Mouse (Mus musculus) forebrain, embryonic 14.5 days (tissue): ENCODE measurements around the gene Smurf1. TPM values are rescaled to one million over a fixed set of nuclear protein-coding genes. Genes with fewer than 3 reads are reported as not detected.

ENCODE experiments used
- ATAC-seq: fragments of 200-750 bp; cut with Nextera tagmentation; 2 replicates; pipeline ENCODE4 v1.8.0; 2017; ENCODE audit warnings: mild to moderate bottlenecking, moderate library complexity
- DNase-seq: peaks from one replicate; pipeline ENCODE4 v3.0.0-alpha.2; 2015; ENCODE audit warnings: low spot score
- H3K27ac ChIP-seq: fragments of 300-500 bp; sonication (generic); 2 replicates; pipeline ENCODE4 v1.5.1; 2014; ENCODE audit warnings: low read depth, mild to moderate bottlenecking, control low read depth, low read length, moderate library complexity
- H3K27me3 ChIP-seq: fragments of 300-500 bp; sonication (generic); replicated peaks from 2 replicates; pipeline ENCODE4 v1.6.1; 2014; ENCODE audit warnings: low read length, control low read depth, mixed read lengths; ENCODE audit not compliant: control insufficient read depth, insufficient read depth
- H3K36me3 ChIP-seq: fragments of 300-500 bp; sonication (generic); 2 replicates; pipeline ENCODE4 v1.6.1; 2014; ENCODE audit warnings: low read length, control low read depth; ENCODE audit not compliant: control insufficient read depth, insufficient read depth
- H3K4me1 ChIP-seq: fragments of 300-500 bp; sonication (generic); 2 replicates; pipeline ENCODE4 v1.6.1; 2014; ENCODE audit warnings: antibody characterized with exemption, low read length, control low read depth; ENCODE audit not compliant: control insufficient read depth, insufficient read depth
- H3K4me2 ChIP-seq: fragments of 300-500 bp; sonication (generic); 2 replicates; pipeline ENCODE4 v1.6.1; 2014; ENCODE audit warnings: mild to moderate bottlenecking, control low read depth, low read length
- H3K4me3 ChIP-seq: fragments of 300-500 bp; sonication (generic); 2 replicates; pipeline ENCODE4 v1.5.1; 2014; ENCODE audit warnings: low read depth, low read length, control low read depth
- H3K9ac ChIP-seq: fragments of 300-500 bp; sonication (generic); 2 replicates; pipeline ENCODE4 v1.6.1; 2014; ENCODE audit warnings: mild to moderate bottlenecking, low read length, control low read depth, moderate library complexity
- H3K9me3 ChIP-seq: fragments of 300-500 bp; sonication (generic); replicated peaks from 2 replicates; pipeline ENCODE4 v1.6.1; 2016; ENCODE audit warnings: low read length, control low read depth, mixed read lengths; ENCODE audit not compliant: control insufficient read depth
- WGBS: fragments of 180-500 bp; shearing (Covaris S2); extraction: QIAGEN DNeasy Blood & Tissue Kit; methylation state at CpG from one replicate; pipeline ENCODE4 v1.1.7; 2014; 5-methylcytosine and 5-hydroxymethylcytosine counted together
- polyA plus RNA-seq: library from polyadenylated mRNA; unstranded; fragments of >200 nt; fragmentation: Nextera tagmentation; extraction: Ambion mirVana; gene quantifications from 2 replicates; pipeline ENCODE4 v1.2.1, GENCODE M21; 2014

Smurf1 gene
- polyA plus RNA-seq, 1 experiment from 2014 or later: 16.5 TPM

DNA sequence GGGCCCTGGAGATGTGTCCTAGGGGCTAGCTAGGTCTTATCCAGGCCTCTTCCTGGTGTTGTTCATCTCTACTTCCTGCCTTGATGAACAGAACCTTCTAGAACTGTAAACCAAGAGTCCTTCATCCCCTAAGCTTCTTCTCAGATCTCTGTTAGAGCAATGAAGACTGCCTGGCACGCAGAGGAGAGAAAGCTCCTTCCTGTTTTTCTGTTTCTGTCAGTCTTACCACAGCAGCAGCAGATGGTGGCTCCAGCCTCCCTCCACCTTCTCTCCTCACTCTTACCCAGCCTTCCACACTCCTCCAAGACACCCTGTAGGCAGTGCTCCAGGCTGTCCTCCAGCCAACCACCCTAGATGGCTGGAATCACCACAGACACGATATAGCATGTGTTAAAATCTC lies 28.3 kb downstream of the Smurf1 start:
- H3K4me1 ChIP-seq: no peaks in the 10 kb centered on the region
- H3K27me3 ChIP-seq: no peaks in the 10 kb centered on the region
- H3K36me3 ChIP-seq: no peaks in the 10 kb centered on the region
- H3K4me3 ChIP-seq: no peak overlapping the region
- DNase-seq (no peak), ATAC-seq (no peak)
- H3K9ac ChIP-seq: no peak overlapping the region
- H3K9me3 ChIP-seq: no peaks in the 10 kb centered on the region
- no peak overlapping the region for H3K27ac ChIP-seq
- WGBS: 93% methylated on average over 2 of the region's 2 CpGs
- no peak overlapping the region for H3K4me2 ChIP-seq

DNA sequence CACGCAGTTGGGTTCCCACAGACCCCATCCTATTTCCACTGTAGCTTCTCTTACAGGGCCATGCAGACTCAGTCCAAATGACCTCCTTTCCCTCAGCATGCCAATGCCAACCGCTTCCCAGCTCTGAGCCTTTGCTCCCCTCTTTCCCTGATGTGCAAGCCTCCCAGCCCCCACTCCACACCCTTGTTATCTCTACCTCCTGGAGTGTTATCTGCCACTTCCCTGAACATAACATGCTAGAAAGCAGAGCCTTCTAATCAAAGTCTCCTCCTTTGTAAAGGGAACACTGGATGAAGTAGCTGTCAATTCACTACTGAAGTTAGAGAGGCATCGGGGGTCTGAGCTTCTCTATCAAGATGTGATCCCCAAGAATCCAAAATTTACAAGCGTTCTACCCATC lies 32.2 kb downstream of the Smurf1 start:
- Histone ChIP-seq H3K9me3 (no peaks in the 10 kb centered on the region), H3K36me3 (no peaks in the 10 kb centered on the region), H3K27ac (no peak overlapping the region), H3K4me2 (no peak overlapping the region), H3K27me3 (no peaks in the 10 kb centered on the region), H3K4me1 (peaks cover 3% of the 10 kb centered on the region; the same call in 1 of the 2 replicates), H3K9ac (no peak overlapping the region), H3K4me3 (no peak overlapping the region)
- WGBS: 78% methylated on average over 4 of the region's 4 CpGs
- ATAC-seq (no peak), DNase-seq (no peak)

DNA sequence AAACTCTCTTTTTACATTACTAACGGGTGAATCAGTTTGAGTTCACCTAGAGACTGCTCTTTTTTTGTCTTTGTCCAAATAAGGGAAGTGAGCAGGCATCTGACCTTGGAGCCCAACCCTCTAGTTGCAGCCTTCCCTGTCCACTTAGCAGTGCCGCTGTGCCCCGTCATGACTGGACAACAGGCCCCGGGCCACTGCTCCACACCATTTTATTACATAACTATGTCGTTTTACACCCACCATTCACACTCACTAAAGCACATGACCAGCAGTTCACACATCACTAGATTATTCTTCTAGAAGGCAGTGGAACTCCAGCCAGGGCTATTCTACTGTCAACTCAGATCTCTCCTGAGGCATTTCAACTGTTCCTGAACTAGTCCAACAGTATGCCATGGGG lies 33.8 kb downstream of the Smurf1 start:
- no peak overlapping the region for H3K9ac ChIP-seq
- H3K4me3 ChIP-seq: no peak overlapping the region
- H3K27me3 ChIP-seq: no peaks in the 10 kb centered on the region
- H3K36me3 ChIP-seq: no peaks in the 10 kb centered on the region
- no peaks in the 10 kb centered on the region for H3K9me3 ChIP-seq
- WGBS: 93% methylated on average over 5 of the region's 5 CpGs
- ATAC-seq: no peak
- no peak overlapping the region for H3K27ac ChIP-seq
- H3K4me2 ChIP-seq: no peak overlapping the region
- peaks cover 3% of the 10 kb centered on the region; the same call in 1 of the 2 replicates for H3K4me1 ChIP-seq
- no peak for DNase-seq

DNA sequence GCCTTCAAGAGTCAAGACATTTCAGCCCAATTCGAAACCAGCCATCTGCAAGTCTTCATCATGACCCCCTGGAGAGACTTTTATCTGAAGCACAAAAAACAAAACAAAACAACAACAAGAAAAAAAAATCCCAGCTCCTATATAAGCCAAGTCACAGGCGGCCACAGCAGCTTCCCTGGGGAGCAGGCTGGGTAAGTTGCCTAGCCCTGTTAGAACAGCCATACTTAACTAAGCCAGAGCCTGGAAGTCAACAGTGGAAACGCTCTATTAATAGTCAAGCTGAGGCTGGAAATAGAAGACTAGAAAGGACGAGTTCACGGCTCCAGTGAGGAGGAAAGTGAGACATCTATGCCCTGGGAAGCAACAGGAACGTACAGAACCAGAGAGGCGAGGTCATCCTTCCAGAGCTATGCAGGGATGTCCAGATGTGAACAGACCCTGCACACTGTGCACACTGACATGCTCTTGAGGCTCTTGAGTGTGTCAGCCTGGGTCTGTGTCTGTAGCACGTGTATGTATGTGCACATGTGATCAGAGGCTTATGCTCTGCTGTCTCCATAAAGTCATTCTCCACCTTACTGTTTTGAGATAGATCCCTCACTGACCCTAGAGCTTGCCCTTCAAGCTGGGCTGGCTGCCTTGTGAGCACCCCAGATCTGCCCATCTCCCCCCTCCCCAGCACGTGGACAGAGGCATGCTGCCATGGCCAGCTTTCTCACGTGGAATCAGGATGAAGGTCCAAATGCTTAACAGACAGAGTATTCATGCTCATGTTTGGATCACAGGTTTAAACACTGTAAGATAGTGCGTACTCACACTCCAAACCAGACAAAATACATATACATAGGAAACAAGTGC lies 36.6 kb downstream of the Smurf1 start:
- DNase-seq: no peak
- no peaks in the 10 kb centered on the region for H3K36me3 ChIP-seq
- H3K4me1 ChIP-seq: peaks cover 3% of the 10 kb centered on the region; the same call in 1 of the 2 replicates
- H3K27me3 ChIP-seq: no peaks in the 10 kb centered on the region
- H3K4me3 ChIP-seq: no peak overlapping the region
- WGBS: 60% methylated on average over 11 of the region's 11 CpGs
- H3K27ac ChIP-seq: no peak overlapping the region
- H3K4me2 ChIP-seq: no peak overlapping the region
- H3K9ac ChIP-seq: no peak overlapping the region
- no peak for ATAC-seq
- H3K9me3 ChIP-seq: no peaks in the 10 kb centered on the region

DNA sequence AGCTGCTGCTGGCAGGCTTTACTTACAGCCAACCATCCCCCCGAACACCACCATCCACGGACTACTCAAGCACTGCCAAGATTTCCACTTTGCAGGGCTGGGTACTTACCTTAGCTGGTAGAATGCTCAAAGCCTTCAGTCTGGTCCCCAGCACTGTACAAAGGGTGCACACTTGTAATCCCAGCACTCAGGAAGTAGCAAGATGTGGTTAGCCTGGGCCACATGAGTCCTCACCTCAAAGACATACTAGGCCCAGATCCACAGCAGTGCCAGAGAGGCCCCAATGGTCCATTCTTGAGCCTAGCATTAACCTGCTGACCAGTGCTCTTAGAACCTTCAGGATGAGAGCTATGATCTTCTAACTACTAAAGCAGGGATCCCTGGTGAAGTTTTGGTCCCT lies 39.4 kb downstream of the Smurf1 start:
- Histone ChIP-seq H3K4me2 (no peak overlapping the region), H3K27ac (no peak overlapping the region), H3K36me3 (no peaks in the 10 kb centered on the region), H3K4me1 (peaks cover 10% of the 10 kb centered on the region), H3K9ac (no peak overlapping the region), H3K27me3 (no peaks in the 10 kb centered on the region), H3K9me3 (no peaks in the 10 kb centered on the region), H3K4me3 (no peak overlapping the region)
- no peak for DNase-seq
- 98% methylated on average over 2 of the region's 2 CpGs for WGBS
- ATAC-seq: no peak

DNA sequence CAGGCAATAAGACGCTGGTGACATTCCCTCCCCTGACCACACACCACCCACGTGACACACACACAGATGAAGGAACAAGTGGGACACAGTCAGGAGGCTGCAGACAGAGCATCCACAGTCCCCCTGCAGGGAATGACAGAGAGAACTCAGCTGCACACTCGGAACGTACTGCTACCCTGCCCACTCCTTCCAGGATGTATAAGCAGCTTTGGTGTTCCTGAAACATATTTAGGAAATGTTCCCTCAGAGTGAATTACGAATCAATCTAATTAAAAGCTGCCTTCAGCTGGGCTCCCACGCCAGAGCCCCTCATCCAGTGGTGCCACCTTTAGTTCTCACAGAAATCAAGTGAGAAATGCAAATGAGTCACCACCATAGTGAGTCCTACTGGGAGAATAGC lies 42.3 kb downstream of the Smurf1 start:
- peaks cover 7% of the 10 kb centered on the region for H3K4me1 ChIP-seq
- DNase-seq (no peak), ATAC-seq (no peak)
- no peak overlapping the region for H3K4me2 ChIP-seq
- 51% methylated on average over 6 of the region's 6 CpGs for WGBS
- H3K9me3 ChIP-seq: no peaks in the 10 kb centered on the region
- no peak overlapping the region for H3K4me3 ChIP-seq
- H3K27me3 ChIP-seq: no peaks in the 10 kb centered on the region
- no peaks in the 10 kb centered on the region for H3K36me3 ChIP-seq
- no peak overlapping the region for H3K9ac ChIP-seq
- no peak overlapping the region for H3K27ac ChIP-seq

DNA sequence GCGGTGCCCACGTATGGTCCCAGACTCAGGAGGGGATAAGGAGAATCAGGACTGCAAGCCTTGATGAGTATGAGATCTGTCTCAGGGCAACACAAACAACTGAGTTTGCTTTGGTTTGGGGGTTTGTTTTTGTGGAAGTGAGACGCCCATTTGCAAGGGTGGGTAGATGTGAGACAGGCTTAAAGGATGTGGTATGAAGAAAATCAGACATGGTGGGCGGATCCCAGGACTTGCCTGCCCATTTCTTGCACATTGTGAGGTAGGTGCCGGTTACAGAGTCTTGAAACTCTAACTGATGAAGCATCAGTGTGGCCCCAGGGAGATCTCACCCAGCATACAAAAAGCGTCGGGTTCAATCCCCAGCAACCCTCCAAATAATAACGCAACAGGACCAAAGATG lies 45.9 kb downstream of the Smurf1 start:
- WGBS: 89% methylated on average over 8 of the region's 8 CpGs
- DNase-seq (no peak), ATAC-seq (no peak)
- H3K4me1 ChIP-seq: peaks cover 7% of the 10 kb centered on the region
- no peaks in the 10 kb centered on the region for H3K27me3 ChIP-seq
- no peak overlapping the region for H3K27ac ChIP-seq
- no peak overlapping the region for H3K4me2 ChIP-seq
- H3K9me3 ChIP-seq: no peaks in the 10 kb centered on the region
- no peak overlapping the region for H3K9ac ChIP-seq
- H3K36me3 ChIP-seq: no peaks in the 10 kb centered on the region
- H3K4me3 ChIP-seq: no peak overlapping the region

DNA sequence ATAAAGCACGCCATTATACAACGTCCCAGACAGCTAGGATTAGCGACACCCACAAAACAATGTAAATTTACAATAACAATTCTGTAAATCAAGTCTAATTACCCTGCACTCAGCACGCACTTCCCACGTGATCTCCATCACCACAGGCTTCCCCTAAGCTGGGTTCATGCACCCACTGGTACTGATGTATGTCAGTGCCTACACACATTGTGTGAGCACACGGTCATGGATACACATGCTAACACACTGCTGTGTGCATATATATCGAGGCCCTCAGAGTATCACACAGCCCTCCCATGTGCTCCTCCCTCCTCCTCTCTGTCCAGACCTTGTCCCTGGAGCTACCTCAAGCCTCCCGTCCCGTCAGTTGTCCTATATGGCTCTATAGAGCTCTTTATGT lies 46.5 kb downstream of the Smurf1 start:
- Histone ChIP-seq H3K4me2 (no peak overlapping the region), H3K27ac (no peak overlapping the region), H3K9ac (no peak overlapping the region), H3K4me3 (no peak overlapping the region), H3K9me3 (no peaks in the 10 kb centered on the region), H3K4me1 (peaks cover 7% of the 10 kb centered on the region), H3K27me3 (no peaks in the 10 kb centered on the region), H3K36me3 (no peaks in the 10 kb centered on the region)
- DNase-seq: no peak
- ATAC-seq: peak; percentile 45; the same call in 1 of the 2 replicates
- 52% methylated on average over 9 of the region's 9 CpGs for WGBS

DNA sequence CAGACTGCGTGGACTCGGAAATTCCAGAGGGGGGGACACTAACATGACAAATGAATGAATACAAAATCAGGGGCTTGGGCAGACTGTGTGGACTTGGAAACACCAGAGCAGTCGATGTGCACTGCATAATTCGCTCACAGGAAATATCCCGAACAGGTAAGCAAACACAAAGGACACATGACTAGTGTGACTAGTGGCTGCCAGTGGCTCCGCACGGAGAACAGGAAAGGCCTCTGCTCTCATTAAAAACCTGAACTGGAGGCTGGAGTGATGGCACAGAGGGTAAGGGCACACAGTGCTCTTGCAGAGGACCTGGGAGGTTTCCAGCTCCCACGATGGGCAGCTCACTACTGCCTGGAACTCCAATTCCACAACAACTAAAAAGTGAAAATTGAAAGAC lies 47.4 kb downstream of the Smurf1 start:
- Histone ChIP-seq H3K4me2 (no peak overlapping the region), H3K4me1 (peaks cover 4% of the 10 kb centered on the region), H3K27me3 (no peaks in the 10 kb centered on the region), H3K4me3 (no peak overlapping the region), H3K9ac (no peak overlapping the region), H3K36me3 (no peaks in the 10 kb centered on the region), H3K9me3 (no peaks in the 10 kb centered on the region), H3K27ac (no peak overlapping the region)
- DNase-seq (no peak), ATAC-seq (no peak)
- 80% methylated on average over 8 of the region's 8 CpGs for WGBS
